Mouse (Mus musculus) cerebellum, postnatal 10 days (tissue): ENCODE results near the gene Serpinb1c.
"Not testable (repeated sequence)": the region's sequence is repeated elsewhere in the genome, so short reads cannot be mapped to it uniquely, and the experiment has no call there.

Source experiments
- DNase-seq, 2 experiments: peaks; one replicate each; pipeline ENCODE4 v3.0.0; 2021; ENCODE audit warnings: mixed read lengths in 2 of 2

Gene Serpinb1c

DNA sequence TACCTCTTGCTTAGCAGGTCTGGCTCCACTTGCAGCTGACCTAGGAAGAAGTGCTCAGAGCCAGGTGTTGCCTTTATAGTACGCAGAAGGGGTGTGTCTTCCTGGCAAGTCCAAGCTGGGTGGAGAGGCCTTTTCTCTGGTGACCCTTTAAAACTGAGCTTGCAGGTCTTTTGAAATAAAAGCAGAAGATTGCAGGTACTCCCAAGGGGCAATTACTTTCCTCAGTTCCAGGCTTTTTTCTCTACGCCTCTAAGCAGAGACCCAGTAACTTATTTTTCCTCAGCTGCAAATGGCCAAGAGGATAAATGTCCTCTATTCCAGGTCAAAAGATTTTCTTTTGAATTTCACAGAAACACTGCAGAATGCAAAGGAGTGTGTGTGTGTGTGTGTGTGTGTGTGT, at the start of gene Serpinb1c:
Gene Serpinb1c (minus strand): TSS at position 101 of the 400 bp plus-strand sequence.
- no peak for DNase-seq

DNA sequence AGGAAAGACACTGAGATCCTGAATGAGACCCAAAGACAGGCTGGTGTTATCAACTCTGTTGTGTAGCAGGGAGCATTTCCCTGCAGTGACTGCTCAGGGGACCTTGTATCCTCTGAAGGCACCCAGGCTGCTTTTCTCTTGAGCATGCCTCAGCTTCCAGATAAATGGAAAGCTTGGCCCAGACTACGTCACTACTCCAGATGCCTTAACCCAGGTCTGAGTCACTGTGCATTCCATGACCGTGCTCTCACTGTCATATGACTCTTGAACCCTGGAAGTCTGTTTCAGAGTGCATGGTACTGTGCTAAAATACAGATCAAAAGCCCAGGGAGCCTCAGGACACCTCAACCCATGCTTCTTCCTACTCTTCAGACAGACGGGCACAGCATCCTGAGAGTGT, 41.2 kb upstream of the Serpinb1c start:
- not testable (repeated sequence) for DNase-seq

DNA sequence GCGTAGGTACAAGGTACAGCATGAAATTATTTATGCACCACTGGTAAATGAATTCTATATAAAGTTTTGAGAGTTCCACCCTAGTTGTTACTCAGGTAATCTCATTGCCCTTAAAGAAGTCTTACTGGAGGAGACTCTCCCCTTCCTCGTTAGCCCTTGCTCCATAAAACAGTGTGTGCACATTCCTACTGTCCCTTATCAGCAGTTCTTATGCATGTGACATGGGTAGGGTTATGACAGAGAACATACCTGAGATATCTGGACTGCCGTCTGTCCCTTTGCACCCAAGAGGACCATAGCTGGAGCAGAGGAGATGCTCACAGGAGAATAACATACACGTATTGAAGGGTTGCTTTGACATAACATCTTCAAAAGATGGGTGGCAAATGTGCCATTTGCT, 40.3 kb upstream of the Serpinb1c start:
- DNase-seq, result not testable (repeated sequence)

DNA sequence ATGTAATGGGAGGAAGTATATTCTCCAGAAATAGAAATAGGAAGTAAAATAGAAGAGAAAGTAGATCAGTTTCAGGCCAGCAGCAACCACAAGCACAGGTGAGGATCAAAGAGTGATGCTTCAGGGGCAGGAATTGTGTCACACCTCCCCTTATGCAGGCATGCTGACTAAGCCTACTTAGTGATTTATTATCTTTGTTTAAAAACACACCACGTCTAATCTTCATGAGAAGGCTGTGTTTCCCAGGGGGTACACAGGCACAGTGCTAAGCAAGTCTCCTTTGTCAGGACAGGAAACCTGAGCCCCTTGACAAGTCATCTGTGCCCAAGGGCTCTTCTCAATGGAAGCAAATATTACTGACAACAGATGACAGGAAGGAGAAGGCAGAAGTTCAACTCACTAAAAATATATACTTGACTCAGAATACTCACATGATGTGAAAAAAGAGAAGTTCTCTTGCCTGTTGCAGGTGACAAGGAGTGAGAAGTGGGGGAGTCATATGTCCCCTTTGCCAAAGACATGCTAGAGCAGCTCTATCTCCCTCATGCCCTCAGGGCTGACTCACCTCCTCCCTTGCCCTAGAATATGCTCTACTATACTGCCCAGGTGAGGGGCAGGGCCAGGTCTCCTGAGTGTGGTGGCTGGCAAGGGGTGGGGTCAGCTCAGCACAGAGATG, 36.8 kb upstream of the Serpinb1c start:
- DNase-seq, result no peak

DNA sequence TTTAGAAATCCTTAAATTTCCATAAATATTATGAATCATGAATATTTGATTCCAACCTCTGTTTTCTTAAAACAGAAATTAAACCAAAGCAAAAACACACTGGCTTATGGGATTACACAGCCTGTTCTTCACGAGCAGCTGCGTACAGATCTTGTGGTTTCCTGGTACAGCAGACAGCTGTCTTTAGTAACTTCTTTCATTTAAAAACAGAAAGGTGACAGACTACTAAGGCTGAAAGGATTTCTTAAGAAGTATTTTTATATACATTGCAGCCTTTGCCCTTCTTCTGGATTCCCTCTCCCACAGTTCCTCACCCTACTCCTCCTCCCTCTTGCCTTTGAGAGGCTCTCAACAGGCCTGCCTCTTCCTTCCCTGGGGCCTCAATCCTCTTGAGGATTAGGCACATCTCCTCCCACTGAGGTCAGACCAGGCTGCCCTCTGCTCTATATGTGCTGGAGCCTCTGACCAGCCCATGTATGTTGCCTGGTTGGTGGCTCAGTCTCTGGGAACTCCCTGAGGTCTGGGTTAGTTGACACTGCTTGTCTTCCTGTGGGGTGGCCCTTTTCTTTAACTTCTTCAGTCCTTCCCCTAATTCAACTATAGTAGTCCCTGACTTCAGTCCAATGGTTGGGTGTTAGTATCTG, 31.2 kb upstream of the Serpinb1c start:
- no peak for DNase-seq

DNA sequence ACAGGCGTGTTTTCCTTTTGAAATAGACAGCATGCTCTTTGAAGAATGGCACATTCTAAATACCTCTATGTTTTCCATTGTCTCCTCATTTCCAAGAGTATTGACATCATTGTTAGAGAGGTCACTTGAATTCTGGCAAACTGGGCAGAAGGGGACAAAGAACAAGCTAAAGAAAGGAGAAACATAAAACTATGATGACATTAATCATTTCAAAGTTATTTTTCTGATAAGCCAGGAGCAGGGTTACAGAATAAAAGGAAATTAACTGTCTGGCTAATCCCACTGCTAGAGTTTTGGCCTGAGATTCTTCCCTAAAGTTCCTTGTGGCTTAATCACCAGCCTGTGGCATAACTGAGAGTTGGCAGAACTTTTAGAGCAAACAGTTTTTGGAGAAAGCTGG, 29.2 kb upstream of the Serpinb1c start:
- DNase-seq, result no peak

DNA sequence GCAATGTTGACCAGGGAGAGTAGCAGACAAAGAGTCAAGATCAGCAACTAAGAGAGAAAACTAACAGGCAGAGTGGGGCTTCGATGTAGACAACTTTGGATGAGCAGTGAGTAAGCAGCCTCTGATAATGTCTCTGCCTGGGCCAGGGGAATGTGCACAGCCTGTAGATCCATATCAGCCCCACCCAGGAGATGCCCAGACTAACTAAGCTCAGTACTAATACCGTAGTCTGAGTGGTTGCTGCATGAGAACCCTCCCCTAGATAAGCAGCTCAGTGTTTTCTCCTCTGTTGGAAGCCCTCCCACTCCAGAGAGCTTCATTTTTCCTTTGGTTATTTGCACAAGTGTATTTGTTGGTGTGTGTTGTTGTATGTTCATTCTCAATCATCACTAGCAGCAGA, 28.6 kb upstream of the Serpinb1c start:
- no peak for DNase-seq

DNA sequence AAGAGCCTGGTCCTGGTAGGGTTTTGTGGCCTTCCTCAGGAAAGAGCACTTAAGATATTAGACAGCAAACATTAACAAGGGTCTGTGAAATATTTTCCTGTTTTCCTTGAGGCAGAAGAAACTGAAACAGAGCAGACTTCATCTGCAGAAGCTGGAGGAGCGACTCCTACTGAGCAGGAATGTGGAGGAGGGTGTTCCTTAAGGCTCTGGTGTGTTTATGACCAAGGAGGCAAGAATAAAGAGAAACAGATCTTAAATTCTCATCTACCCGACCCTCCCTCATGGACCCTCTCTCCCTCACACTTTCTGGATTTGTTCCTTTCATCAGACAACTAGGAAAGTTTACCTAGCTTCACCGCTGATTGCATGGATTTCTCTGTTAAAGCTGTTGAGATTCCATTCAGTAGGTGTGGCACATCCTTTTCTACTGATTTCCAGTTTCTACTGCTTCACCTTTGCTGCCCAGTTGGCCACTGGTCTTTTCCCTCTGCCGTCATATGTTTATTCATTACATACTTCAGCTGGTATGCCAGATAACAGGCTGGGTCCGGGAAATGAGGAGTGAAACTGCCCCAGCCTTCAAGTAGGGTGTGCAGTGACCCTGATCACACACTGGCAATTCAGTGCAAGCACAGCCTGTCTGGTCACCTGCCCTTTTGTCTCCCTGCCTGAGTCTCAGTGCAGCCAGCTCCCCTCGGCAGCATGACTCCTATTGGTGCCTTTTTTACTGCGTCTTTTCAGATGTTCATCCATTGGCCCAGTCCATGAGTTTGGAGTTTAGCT, 26.8 kb upstream of the Serpinb1c start:
- no peak for DNase-seq

DNA sequence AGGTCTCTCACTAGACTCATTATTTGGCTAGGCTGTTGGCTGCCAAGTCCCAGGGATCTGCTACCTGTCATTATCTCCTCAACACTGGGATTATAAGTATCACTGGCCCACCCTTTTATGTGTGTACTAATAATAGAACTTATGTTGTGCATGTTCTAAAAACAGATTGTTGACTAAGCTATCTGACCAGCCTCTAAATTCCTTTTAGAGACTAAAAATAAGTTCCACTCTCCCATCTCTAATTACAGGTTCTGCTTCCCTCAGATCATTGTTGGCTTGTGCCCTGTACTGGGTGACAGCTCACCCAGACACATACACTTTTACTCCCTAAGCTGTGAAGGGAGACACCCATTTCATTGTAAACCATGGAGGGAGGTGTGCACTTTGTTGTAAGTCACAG, 24.6 kb upstream of the Serpinb1c start:
- no peak for DNase-seq

DNA sequence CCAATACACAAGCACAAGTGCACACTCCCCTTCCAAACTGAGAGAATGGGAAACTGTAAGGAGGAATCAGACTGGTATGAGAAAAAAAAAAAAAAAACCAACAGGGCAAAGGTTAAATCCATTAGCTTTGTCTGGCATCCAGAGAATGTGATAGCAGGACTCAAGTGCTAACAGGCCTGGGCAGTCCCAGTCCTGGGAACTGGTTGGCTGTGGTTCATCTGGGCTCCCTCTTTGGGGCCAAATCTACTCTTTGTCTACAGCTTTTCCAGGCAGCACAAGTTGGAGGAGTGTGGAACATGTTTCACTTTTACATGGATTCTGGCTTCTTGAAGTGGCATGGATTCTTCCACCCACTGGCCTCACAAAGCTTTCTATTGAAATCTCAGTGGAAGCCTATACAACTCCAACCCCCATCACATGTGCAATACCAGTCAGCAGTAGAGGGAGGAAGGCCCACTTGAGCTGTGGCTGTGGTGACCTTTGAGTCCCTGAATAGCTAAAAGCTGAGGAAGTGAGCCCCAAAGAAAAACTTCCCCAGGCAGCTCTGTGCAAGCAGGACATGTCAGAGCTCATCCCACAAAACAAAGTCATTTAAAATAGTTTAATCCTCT, 14.9 kb upstream of the Serpinb1c start:
- DNase-seq, result no peak

DNA sequence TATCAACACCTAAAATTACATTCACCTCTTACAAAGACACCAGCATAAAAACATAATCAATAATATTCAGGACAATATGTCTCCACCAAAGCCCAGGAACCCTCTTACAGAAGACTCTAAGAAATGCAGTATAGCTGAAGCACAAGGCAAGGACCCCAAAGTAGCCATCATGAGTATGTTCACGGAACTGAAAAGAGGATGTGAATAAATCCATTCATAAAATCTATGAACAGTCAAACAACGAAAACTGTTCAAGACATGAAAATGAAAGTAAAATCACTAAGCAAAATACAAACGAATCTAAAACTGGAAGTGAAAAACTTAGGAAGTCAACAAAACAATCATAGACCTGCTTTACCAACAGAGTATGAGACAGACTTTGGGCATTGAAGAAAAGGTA, 10.2 kb upstream of the Serpinb1c start:
- DNase-seq, result no peak

DNA sequence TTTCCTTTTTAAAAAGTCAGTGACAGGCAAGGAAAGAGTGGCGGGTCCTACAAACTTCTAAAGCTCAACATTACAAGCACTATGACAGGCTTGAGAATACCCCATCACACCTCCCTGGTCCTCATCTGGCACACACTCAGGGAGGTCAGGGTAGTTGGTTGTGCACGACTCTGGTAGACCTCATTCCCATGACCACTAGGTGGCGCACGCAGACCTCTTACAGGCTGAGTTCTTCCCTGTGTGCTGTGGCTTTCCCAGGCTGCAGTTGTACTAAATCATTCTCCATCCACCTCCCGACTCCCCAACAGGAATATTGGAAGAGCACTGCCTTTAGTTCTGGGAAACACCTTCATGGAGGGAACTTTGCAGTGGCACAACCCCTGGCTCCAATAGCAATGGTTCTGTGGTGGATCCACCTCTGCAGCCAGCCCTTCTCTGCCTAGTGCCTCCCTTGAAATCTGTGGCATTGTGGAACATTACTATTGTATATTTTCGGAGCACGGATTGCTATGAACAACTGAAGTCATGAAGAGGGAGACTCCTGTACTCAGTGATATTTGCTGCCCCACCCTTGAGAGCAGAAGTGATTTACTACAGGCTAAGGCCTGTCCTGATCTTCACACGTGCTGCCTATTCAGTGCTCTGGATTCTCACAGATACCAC, 5.3 kb upstream of the Serpinb1c start:
- DNase-seq, result peak; percentile 97 to 98

DNA sequence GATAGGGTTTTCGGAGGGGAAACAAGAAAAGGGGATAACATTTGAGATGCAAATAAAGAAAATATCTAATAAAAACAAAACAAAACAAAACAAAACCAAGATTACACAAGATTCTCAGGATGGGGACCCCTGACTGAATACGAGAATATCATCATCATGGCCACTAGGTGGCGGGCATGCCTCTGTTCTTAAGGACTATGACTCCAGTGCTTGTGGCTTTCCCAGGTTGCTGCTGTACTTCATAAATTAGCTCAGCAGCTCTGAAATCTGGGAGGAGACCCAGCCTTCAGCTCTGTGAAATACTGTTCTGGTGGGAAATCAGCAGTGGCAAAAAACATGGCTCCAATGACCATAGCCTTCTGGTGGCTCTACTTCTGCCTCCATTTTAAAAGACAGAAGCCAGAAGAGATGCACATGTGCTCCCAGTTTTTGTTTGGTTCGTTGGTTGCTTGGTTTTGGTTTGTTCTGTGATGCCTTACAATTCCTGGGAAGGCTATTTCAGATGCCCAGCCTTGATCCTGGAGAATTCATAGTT, 4.5 kb upstream of the Serpinb1c start:
- peak; percentile 87 for DNase-seq

DNA sequence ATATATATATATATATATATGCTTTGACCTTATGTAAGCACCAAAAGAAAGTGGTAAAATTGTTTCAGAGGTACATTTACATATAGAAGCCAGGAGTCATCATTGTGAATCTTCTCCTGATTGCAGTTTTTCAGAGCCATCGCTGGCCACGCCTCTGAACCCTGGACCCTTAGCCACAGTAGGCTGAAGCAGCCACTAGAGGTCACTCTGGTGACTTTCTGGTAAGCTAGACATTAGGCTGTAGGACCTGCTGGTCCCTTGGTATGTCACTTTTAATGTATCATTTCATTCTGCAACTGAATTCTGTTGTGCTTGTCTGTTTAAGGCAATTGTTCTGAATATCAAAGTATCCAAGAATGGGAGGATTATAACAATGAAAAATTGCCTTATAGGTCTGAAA, 2.6 kb upstream of the Serpinb1c start:
- DNase-seq, result peak; percentile 75 to 77

DNA sequence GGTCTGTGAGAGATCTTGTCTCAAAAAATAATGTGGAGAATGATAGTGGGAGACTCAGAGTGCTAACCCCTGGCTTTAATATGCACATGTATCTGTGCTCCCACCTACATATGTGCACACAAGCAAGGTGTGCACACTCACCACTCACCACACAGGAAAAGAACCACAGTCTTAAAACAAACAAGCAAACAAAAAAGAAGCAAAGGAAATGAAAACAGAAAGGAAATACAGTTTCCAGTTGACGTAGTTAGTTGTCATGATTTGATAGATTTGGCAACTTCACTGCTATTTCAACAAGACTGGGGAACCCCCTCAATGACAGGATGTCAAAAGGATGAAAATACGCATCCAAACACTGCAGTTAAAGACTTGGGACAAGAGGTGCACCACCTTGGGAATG, 1.1 kb upstream of the Serpinb1c start:
- not testable (repeated sequence) for DNase-seq

DNA sequence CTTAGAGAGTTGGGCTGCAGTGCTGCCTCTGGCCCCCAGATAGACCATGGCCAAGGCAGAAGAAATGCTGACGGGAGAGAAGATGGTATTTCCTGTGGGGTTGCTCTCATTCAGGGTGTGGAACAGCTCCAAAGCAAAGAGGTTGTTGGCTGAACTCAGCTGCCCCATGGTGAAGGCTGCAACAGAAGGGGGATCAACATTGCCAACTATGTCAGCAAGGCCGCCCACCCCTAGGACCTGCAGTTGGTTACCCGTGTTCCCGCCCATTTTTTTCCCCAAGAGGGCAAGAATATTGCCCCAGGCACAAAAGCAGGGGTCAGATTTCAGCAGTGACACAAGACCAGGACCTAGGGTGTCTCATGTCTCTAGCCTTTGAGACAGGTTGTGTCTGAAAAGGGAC, 1.1 kb downstream of the Serpinb1c start:
- peak; percentile 53 to 59 for DNase-seq

DNA sequence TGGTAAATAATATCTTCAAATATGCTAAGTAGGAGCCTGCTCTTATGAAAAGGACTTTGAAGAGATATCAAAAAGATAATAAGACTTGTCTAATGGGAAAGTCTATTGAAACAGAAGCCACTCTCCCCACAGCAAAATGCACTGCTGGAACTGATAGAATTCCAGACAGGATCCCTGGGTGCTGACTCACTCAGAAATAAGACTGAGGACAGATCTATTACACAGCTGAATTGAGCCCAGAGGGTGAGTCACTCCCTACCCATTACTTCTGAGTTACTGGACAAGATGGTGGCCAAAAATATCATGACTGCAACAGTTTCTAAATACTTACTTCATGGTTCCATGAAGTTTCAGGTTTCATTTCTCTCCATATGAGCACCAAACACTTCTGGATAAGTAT, 13.3 kb downstream of the Serpinb1c start:
- no peak for DNase-seq

DNA sequence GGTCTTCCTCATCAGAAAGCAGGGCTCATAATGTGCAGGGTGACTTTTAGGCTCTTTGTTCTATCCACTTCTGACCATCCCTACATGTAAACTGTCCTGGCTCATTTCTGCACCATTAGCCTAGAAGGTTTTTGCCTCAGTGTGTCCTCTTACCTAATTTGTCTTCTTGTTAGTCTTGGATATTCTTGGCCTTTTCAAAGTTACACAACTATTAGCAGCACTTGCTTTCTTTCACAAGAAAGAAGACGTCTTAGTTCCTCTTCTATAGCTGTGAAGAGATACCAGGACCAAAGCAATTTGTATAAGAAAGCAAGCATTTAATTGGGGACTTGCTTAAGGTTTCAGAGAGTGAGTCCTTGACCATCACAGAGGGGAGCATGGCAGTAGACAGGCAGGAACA, 24.1 kb downstream of the Serpinb1c start:
- DNase-seq, result no peak

DNA sequence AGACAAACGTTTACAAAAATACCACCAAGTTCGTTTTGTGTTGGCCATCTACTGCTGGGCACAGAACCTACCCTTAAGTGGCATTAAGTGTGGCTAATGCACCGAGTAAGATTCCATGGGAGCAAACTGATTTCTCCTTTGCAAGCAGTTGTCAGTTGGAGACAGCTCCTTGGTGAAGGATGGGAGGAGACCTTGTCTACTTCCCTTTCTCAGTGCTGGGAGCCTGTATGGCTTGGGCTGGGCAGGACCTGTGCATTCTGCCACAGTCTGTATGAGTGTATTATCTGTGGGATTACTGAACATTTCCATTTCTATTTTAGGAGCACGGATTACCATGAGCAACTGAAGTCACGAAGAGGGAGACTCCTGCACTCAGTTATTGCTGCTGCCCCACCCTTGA, 29.2 kb downstream of the Serpinb1c start:
- DNase-seq, result no peak

DNA sequence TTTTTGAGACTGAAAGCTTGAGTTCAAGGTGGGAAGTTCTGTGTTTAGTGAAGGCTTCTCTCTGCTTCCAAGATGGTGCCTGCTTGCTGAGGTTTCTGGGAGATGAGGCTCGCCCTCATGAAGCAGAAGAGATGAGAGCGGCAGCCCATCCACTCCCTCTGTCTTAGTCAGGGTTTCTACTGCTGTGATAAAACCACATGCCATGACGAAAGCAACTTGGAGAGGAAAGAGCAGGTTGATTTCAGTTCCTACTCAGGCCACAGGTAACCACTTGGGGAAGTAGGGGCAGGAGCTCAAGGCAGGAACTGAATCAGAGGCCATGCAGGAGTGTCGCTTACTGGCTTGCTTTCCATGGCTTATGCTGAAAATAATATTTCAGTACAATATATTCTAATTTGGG, 29.8 kb downstream of the Serpinb1c start:
- not testable (repeated sequence) for DNase-seq

DNA sequence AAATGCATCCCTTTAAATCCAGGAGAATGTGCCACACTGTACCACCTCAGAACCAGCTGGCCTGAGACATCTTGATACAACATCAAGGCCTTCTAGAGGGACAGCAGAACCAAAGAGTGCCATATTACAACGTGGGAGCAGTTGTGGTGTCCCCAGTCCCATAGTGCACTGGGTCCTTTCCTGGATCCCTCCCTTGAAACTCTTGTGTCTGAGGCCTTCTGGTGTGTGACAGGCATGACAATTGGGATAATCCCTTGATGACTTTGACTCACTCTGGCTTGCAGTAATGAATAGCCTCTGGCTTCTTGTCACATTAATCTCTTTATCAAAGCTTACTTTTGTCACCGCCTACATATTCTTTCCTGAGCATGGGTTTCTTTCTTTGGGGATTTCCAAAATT, 31.0 kb downstream of the Serpinb1c start:
- no peak for DNase-seq

DNA sequence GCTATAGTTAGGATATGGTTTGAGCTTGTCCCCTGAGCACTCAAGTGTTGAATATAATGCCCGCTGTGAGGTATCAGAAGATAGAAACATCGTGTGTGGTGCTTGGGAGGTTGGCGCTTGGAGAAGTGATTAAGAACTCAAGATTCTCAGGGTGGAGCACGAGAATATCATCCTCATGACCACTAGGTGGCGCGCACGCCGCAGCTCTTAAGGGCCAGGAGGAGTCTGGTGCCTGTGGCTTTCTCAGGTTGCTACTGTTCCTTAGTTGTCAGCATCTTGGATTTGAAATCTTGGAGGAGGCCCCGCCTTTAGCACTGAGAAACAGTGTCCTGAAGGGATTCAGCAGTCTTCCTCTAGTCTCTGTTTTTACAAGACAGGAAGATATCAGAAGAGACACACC, 31.5 kb downstream of the Serpinb1c start:
- DNase-seq, result peak; percentile 83 to 84

DNA sequence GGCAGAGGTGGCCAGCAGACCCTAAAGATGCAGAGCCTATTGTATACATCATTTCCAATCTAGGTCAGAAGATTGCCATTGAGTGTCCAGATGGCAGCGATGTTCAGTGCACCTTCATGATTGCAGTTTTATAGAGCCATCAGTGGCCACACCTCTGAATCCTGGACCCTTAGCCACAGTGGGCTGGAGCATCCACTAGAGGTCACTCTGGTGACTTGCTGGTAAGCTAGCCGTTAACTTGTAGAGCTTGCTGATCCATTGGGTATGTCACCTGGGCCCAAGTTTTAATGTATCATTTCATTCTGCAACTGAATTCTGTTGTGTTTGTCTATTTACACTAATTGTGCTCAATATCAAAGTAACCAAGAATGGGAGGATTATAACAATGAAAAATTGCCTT, 32.4 kb downstream of the Serpinb1c start:
- peak; percentile 13 to 20 for DNase-seq
